Mouse (Mus musculus) v-Abl transformed pro-B cells (cell line): ENCODE results near the gene Prlhr.

Source experiments
- in situ Hi-C, 2 experiments: fragments of 400-800 bp; cut with MboI; formaldehyde crosslinking; loops; one replicate each; pipeline ENCODE4 v1.15.1; 2025; ENCODE audit not compliant: unreplicated experiment in 2 of 2

Prlhr gene

GRCm38 (mm10) chr19:60437566-60438241, 30.4 kb downstream of the Prlhr start:
- in situ Hi-C loops = loop anchor here (5.0 kb wide), 2 partner anchors 115 to 175 kb away; no protein-coding TSS in a partner anchor

GRCm38 (mm10) chr19:60432347-60433129, 35.6 kb downstream of the Prlhr start:
- in situ Hi-C loops = no loop called here

DNA sequence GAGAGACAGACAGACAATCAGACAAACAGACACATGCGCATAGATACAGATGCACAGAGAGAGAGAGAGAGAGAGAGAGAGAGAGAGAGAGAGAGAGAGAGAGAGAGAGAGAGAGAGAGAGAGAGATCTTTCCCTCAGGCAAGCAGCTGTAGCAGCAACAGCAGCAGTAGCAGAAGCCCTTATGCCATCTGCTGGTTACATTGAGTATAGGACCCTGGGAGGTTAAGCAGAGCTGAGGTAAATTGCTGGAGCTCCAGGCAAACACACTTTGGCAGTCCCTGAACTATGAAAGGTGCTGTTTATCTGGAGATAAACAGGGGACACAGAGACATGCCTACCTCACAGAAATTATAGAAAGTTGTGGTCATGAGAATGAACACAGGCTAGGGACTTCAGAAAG, 50.5 kb downstream of the Prlhr start:
- in situ Hi-C loops = no loop called here
